Comparison of ENCODE assay signal across 9 mouse cellular contexts in genomic region chr9:14574760-14575399, GRCm38 (mm10).
DNase-seq lines count a peak whose midpoint lies in the region; ATAC-seq and TF ChIP-seq lines count a peak whose summit lies in the region.
"Had no signal": no experiment of that assay in that cellular context is flagged by ENCODE, and none has a peak within 500 bp of the region (broad histone marks: within the 10 kb centered on the region; RNA-seq: fewer than 3 reads in every experiment).

No protein-coding gene starts in this region.

- peaks cover 0 to 21% of the 10 kb centered on the region in 2 experiments; a peak in 2 of 4 replicates for H3K36me3 ChIP-seq in MEL (ENCODE audit: control insufficient read depth in 1 of 2, insufficient read depth in 2 of 2, low read length in 2 of 2)
- peaks cover 13% of the 10 kb centered on the region; the same call in 1 of the 2 replicates for H3K36me3 ChIP-seq in forebrain, postnatal 0 days (ENCODE audit: insufficient read depth)
- peaks cover 49% of the 10 kb centered on the region for H3K36me3 ChIP-seq in lung, embryonic 14.5 days (ENCODE audit: insufficient read depth)

- no peak for TF ChIP-seq EP300 in MEL (IDR thresholded peaks at IDR 0.05; ENCODE audit: low read depth in 1 of 2, low read length in 2 of 2)

- H3K9me3 ChIP-seq in MEL (replicated peaks; ENCODE audit: insufficient read depth, low read length), result no peaks in the 10 kb centered on the region
- no peaks in the 10 kb centered on the region for H3K9me3 ChIP-seq in forebrain, postnatal 0 days (ENCODE audit: low read length)
- no peaks in the 10 kb centered on the region for H3K9me3 ChIP-seq in lung, embryonic 14.5 days (ENCODE audit: low read depth, low read length)
- H3K9me3 ChIP-seq: limb, embryonic 13.5 days had no signal

- 0 out of 2 replicates have a peak, but pooled peaks have one; percentile 26 for ATAC-seq in cerebellum, adult (ENCODE audit: insufficient number of reproducible peaks, low FRiP score, low TSS enrichment)
- ATAC-seq in forebrain, postnatal 0 days, result peak; percentile 84
- ATAC-seq in lung, embryonic 14.5 days (ENCODE audit: insufficient read depth), result peak; percentile 69
- no peak for ATAC-seq in megakaryocyte progenitor cell, adult 5-6 weeks (replicated peaks; ENCODE audit: poor library complexity)

- WGBS in forebrain, postnatal 0 days, result 65% methylated on average over 12 of the region's 12 CpGs
- WGBS in lung, embryonic 14.5 days, result 54% methylated on average over 12 of the region's 12 CpGs

- no peak overlapping the region for H3K9ac ChIP-seq in MEL (ENCODE audit: control insufficient read depth, low read depth, low read length, poor library complexity, severe bottlenecking)
- H3K9ac ChIP-seq in forebrain, postnatal 0 days, result no peak overlapping the region
- H3K9ac ChIP-seq in lung, embryonic 14.5 days, result no peak overlapping the region
- H3K9ac ChIP-seq: limb, embryonic 13.5 days had no signal

- H3K27ac ChIP-seq in MEL (ENCODE audit: control insufficient read depth, low read depth, low read length), result no peak overlapping the region
- H3K27ac ChIP-seq in forebrain, postnatal 0 days (ENCODE audit: low read depth, low read length), result peak overlapping the region; percentile 59
- no peak overlapping the region for H3K27ac ChIP-seq in lung, embryonic 14.5 days (ENCODE audit: low read depth)
- H3K27ac ChIP-seq: limb, embryonic 13.5 days had no signal

- H3K4me2 ChIP-seq in forebrain, postnatal 0 days (ENCODE audit: low read depth), result no peak overlapping the region
- no peak overlapping the region for H3K4me2 ChIP-seq in lung, embryonic 14.5 days
- H3K4me2 ChIP-seq: limb, embryonic 13.5 days had no signal

- peaks cover 16 to 21% of the 10 kb centered on the region in 2 experiments for H3K4me1 ChIP-seq in MEL (ENCODE audit: control insufficient read depth in 1 of 2, insufficient read depth in 2 of 2, low read length in 2 of 2)
- H3K4me1 ChIP-seq in forebrain, postnatal 0 days (ENCODE audit: insufficient read depth), result no peaks in the 10 kb centered on the region; the same call in 1 of the 2 replicates
- H3K4me1 ChIP-seq in lung, embryonic 14.5 days (ENCODE audit: insufficient read depth), result no peaks in the 10 kb centered on the region

- H3K79me2 ChIP-seq in MEL (ENCODE audit: control insufficient read depth, insufficient read depth, low read length, poor library complexity), result no peaks in the 10 kb centered on the region

- no peak for TF ChIP-seq POLR2A in MEL (IDR thresholded peaks at IDR 0.05; ENCODE audit: control insufficient read depth in 1 of 2, insufficient read depth in 1 of 2, low read depth in 1 of 2, low read length in 2 of 2, poor library complexity in 1 of 2)

- no peak for TF ChIP-seq CTCF in MEL (IDR thresholded peaks at IDR 0.05 in 2 of 3, conservative IDR thresholded peaks at IDR 0.05 in 1 of 3; ENCODE audit: control insufficient read depth in 1 of 3, insufficient read depth in 1 of 3, low read depth in 2 of 3, low read length in 3 of 3, poor library complexity in 1 of 3, severe bottlenecking in 1 of 3)
- no peak for TF ChIP-seq CTCF in forebrain, postnatal 0 days (IDR thresholded peaks at IDR 0.05; ENCODE audit: low read depth)
- TF ChIP-seq CTCF in lung, embryonic 14.5 days (IDR thresholded peaks at IDR 0.05; ENCODE audit: low read depth), result no peak

- no peak overlapping the region for H3K4me3 ChIP-seq in MEL (ENCODE audit: control insufficient read depth in 1 of 2, insufficient read depth in 1 of 2, low read depth in 2 of 2, low read length in 2 of 2)
- H3K4me3 ChIP-seq in forebrain, postnatal 0 days (ENCODE audit: low read depth, low read length), result no peak overlapping the region
- no peak overlapping the region for H3K4me3 ChIP-seq in lung, embryonic 14.5 days (ENCODE audit: low read depth, low read length)
- H3K4me3 ChIP-seq: limb, embryonic 13.5 days had no signal

- DNase-seq in cerebellum, adult 8-10 months, result no peak
- peak; percentile 76 for DNase-seq in MEL (ENCODE audit: low read depth, low spot score)
- peak; percentile 43 for DNase-seq in forebrain, postnatal 0 days
- peak; percentile 51 for DNase-seq in lung, embryonic 14.5 days
- no peak for DNase-seq in urinary bladder, adult 2 months (ENCODE audit: low spot score)
- DNase-seq in layer of hippocampus, adult 8-10 months (ENCODE audit: low spot score in 2 of 2), result no peak

- H3K27me3 ChIP-seq in MEL (ENCODE audit: control insufficient read depth in 1 of 2, insufficient read depth in 2 of 2, low read length in 2 of 2), result no peaks in the 10 kb centered on the region
- no peaks in the 10 kb centered on the region for H3K27me3 ChIP-seq in forebrain, postnatal 0 days (ENCODE audit: insufficient read depth, low read length)
- no peaks in the 10 kb centered on the region for H3K27me3 ChIP-seq in lung, embryonic 14.5 days (ENCODE audit: insufficient read depth, low read length)
- H3K27me3 ChIP-seq: limb, embryonic 13.5 days had no signal

- no peak for TF ChIP-seq RAD21 in MEL (IDR thresholded peaks at IDR 0.05; ENCODE audit: low read depth, low read length)

TF ChIP-seq in MEL, 35 proteins besides CTCF, POLR2A, EP300 and RAD21:
- TF ChIP-seq CHD1 (IDR thresholded peaks at IDR 0.05; ENCODE audit: low read depth, low read length) (no peak), USF1 (IDR thresholded peaks at IDR 0.05; ENCODE audit: low read depth, low read length) (peak; percentile 44; the same call in 1 of the 2 replicates), POLR2AphosphoS5 (IDR thresholded peaks at IDR 0.05; ENCODE audit: borderline replicate concordance, low read depth, low read length) (no peak), ELF1 (IDR thresholded peaks at IDR 0.05; ENCODE audit: low read depth, low read length) (peak; percentile 68; the same call in 1 of the 2 replicates)

Comparison
In these comparisons a context has a peak if more than half of its experiments do, and no peak if none do; other contexts are left out.
1. DNase-seq: peak in MEL (single experiment), forebrain, postnatal 0 days (single experiment) and lung, embryonic 14.5 days (single experiment); none in cerebellum, adult 8-10 months (single experiment), urinary bladder, adult 2 months (single experiment) and layer of hippocampus, adult 8-10 months (0 of 2).